Mouse (Mus musculus) small intestine, adult 2 months (tissue): ENCODE results near the gene Phactr3. TPM values are rescaled to one million over a fixed set of nuclear protein-coding genes. Genes with fewer than 3 reads are reported as not detected.

Experiments used
- H3K27ac ChIP-seq: fragments of 200-500 bp; 2 replicates; pipeline ENCODE4 v1.5.1; 2012; ENCODE audit warnings: low read depth, low read length, control low read depth, inconsistent platforms; ENCODE audit not compliant: insufficient read depth
- H3K27me3 ChIP-seq: fragments of 200-500 bp; 2 replicates; pipeline ENCODE4 v1.6.1; 2012; ENCODE audit warnings: mild to moderate bottlenecking, moderate library complexity, low read length, inconsistent platforms; ENCODE audit not compliant: control insufficient read depth, insufficient read depth
- H3K36me3 ChIP-seq: fragments of 200-500 bp; 2 replicates; pipeline ENCODE4 v1.6.1; 2012; ENCODE audit warnings: mild to moderate bottlenecking, low read length, control low read depth, inconsistent platforms; ENCODE audit not compliant: control insufficient read depth, insufficient read depth
- H3K4me1 ChIP-seq: fragments of 200-500 bp; 2 replicates; pipeline ENCODE4 v1.6.1; 2012; ENCODE audit warnings: low read length, inconsistent platforms, mixed read lengths; ENCODE audit not compliant: control insufficient read depth, insufficient read depth, insufficient read length
- H3K4me3 ChIP-seq: fragments of 200-500 bp; 2 replicates; pipeline ENCODE4 v1.5.1; 2012; ENCODE audit warnings: low read depth, mild to moderate bottlenecking, control low read depth, inconsistent platforms, low read length, moderate library complexity
- CTCF ChIP-seq: fragments of 200-500 bp; IDR thresholded peaks from 2 replicates; pipeline ENCODE4 v1.5.1; 2012; ENCODE audit warnings: low read depth, mild to moderate bottlenecking, control low read depth, inconsistent platforms, low read length, moderate library complexity, mixed read lengths; ENCODE audit not compliant: insufficient replicate concordance, insufficient read length; ENCODE audit errors: extremely low read depth
- POLR2A ChIP-seq: fragments of 200-500 bp; IDR thresholded peaks from 2 replicates; pipeline ENCODE4 v1.6.1; 2012; ENCODE audit warnings: low read depth, mild to moderate bottlenecking, control low read depth, inconsistent platforms, low read length, moderate library complexity
- WGBS: fragments of 180-500 bp; shearing (Covaris S2); methylation state at CpG from one replicate; pipeline ENCODE4 v1.1.7; 2018; 5-methylcytosine and 5-hydroxymethylcytosine counted together
- polyA plus RNA-seq: library from polyadenylated mRNA; depleted of rRNA; stranded (reverse); fragments of >200 nt; gene quantifications from 2 replicates; pipeline ENCODE4 v1.2.3, GENCODE M21; 2012

Gene Phactr3
- polyA plus RNA-seq, 1 experiment, result 0.10 TPM

DNA sequence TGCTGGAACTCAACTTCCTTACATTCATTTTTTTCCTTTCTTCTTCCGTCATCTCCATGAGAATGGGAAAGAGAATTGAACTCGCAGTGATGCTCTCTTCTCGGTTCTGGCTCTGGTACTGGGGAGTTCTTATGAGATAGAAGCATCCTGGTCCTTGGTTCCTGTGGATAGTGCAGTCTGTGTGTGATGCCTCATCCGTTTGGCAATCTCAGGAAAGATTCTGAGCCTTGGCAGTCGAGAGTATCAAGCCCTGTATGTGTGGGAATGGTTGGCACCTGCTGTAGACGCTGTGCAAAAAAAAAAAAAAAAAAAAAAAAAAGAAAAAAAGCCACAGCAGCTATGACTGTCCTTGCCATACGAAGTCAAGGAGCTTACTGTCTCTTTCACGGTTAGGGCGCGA, 47.2 kb downstream of the Phactr3 start:
- Histone ChIP-seq H3K4me1 (no peaks in the 10 kb centered on the region), H3K36me3 (no peaks in the 10 kb centered on the region), H3K27me3 (no peaks in the 10 kb centered on the region), H3K27ac (no peak overlapping the region), H3K4me3 (no peak overlapping the region)
- 67% methylated on average over 10 of the region's 10 CpGs for WGBS
- TF ChIP-seq CTCF, result no peak
- no peak for TF ChIP-seq POLR2A

- Histone ChIP-seq H3K4me1 (no peaks in the 10 kb centered on the region), H3K27ac (no peak overlapping the region), H3K36me3 (no peaks in the 10 kb centered on the region), H3K4me3 (no peak overlapping the region), H3K27me3 (no peaks in the 10 kb centered on the region)
- TF ChIP-seq CTCF (no peak), POLR2A (no peak)
- 78% methylated on average over 8 of the region's 8 CpGs for WGBS
These were observed 51.2 kb downstream of the Phactr3 start for GRCm38 (mm10) chr2:178169983-178170382.

GRCm38 (mm10) chr2:178173951-178174350, 55.2 kb downstream of the Phactr3 start:
- H3K36me3 ChIP-seq, result no peaks in the 10 kb centered on the region
- H3K27ac ChIP-seq, result no peak overlapping the region
- H3K4me3 ChIP-seq, result no peak overlapping the region
- H3K27me3 ChIP-seq, result no peaks in the 10 kb centered on the region
- H3K4me1 ChIP-seq, result no peaks in the 10 kb centered on the region
- TF ChIP-seq CTCF (no peak), POLR2A (no peak)
- 54% methylated on average over 2 of the region's 2 CpGs for WGBS

DNA sequence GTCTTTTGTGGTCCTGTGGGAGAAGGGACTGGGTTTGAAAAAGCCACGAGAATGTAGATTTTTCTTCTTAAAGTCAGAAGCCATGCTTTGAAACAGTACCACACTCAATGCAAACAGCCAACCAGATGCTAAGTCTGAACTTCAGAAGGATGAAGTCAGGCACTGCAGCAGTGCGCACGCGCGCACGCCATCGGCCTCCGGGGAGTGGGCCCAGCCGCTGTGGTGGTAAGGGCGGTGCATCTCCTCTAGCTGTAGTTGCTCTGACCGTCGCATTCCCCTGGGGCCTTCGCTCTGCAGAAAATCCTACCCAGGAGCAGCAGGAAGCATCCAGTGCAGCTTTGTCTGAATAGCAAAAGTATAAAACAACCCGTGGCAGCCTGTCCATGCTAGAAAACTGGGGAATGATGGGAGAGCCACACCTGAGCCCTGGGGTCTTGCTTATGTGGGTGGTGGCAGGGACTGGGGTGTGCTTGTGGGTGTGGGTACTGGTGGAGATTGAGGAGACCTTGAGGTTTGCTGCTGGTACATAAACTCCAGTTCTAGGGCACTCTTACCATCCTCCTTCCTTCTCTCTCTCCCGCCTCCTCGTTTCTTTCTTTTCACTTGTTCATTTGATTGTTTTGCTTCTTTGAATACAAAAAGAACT, 56.6 kb downstream of the Phactr3 start:
- 48% methylated on average over 16 of the region's 16 CpGs for WGBS
- TF ChIP-seq POLR2A (no peak), CTCF (no peak)

DNA sequence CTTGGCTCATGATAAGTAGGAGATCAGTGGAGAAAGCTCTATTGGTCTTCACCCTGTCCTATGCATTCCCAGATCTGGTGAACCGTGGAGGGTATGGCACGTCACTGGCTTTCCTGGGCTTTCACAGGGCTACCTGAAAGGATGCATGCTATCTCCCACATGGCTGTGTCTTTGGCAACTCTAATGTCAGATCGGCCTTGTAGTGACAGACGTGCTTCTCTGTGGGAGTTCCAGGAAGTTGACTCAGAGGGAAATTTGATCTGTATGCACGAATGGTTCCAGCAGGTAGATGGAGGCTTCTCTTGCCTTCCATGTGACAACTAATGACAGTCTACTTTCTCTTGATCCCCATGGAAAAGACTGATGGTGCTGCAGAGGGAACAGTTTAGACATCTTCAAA, 65.5 kb downstream of the Phactr3 start:
- 72% methylated on average over 5 of the region's 5 CpGs for WGBS
- no peak for TF ChIP-seq POLR2A
- TF ChIP-seq CTCF, result no peak

More for the DNA sequence above, 56.6 kb downstream of the Phactr3 start:
- Histone ChIP-seq H3K27ac (no peak overlapping the region), H3K4me3 (no peak overlapping the region), H3K4me1 (no peaks in the 10 kb centered on the region), H3K27me3 (no peaks in the 10 kb centered on the region), H3K36me3 (no peaks in the 10 kb centered on the region)

GRCm38 (mm10) chr2:178184862-178185261, 66.1 kb downstream of the Phactr3 start:
- WGBS, result 53% methylated on average over 6 of the region's 6 CpGs
- TF ChIP-seq POLR2A, result no peak
- TF ChIP-seq CTCF, result no peak
- Histone ChIP-seq H3K27me3 (no peaks in the 10 kb centered on the region), H3K27ac (no peak overlapping the region), H3K4me3 (no peak overlapping the region), H3K4me1 (no peaks in the 10 kb centered on the region), H3K36me3 (no peaks in the 10 kb centered on the region)

More for the DNA sequence above, 65.5 kb downstream of the Phactr3 start:
- H3K36me3 ChIP-seq, result no peaks in the 10 kb centered on the region
- H3K4me1 ChIP-seq, result no peaks in the 10 kb centered on the region
- H3K4me3 ChIP-seq, result no peak overlapping the region
- H3K27me3 ChIP-seq, result no peaks in the 10 kb centered on the region
- H3K27ac ChIP-seq, result no peak overlapping the region

GRCm38 (mm10) chr2:178188988-178189387, 70.2 kb downstream of the Phactr3 start:
- Histone ChIP-seq H3K27me3 (no peaks in the 10 kb centered on the region), H3K27ac (no peak overlapping the region)

More at GRCm38 (mm10) chr2:178188988-178189387, 70.2 kb downstream of the Phactr3 start:
- TF ChIP-seq POLR2A, result no peak
- no peak for TF ChIP-seq CTCF
- Histone ChIP-seq H3K36me3 (no peaks in the 10 kb centered on the region), H3K4me1 (no peaks in the 10 kb centered on the region), H3K4me3 (no peak overlapping the region)
- WGBS, result 65% methylated on average over 2 of the region's 2 CpGs
